In genomic region chr8:95677591-95678023, GRCm38 (mm10) we compare ENCODE assay signal across 8 mouse cellular contexts. TPM values are rescaled to one million over a fixed set of nuclear protein-coding genes. Genes with fewer than 3 reads are reported as not detected.
A peak's percentile ranks its signal among the peaks of the same experiment; 100 is the strongest.
DNase-seq lines count a peak whose midpoint lies in the region; ATAC-seq and TF ChIP-seq lines count a peak whose summit lies in the region.

No protein-coding gene starts in this region.

- H3K9me3 ChIP-seq in heart, embryonic 16.5 days (replicated peaks; ENCODE audit: control insufficient read depth, low read length), result no peaks in the 10 kb centered on the region
- H3K9me3 ChIP-seq in G1E (replicated peaks), result peaks cover 8% of the 10 kb centered on the region
- no peaks in the 10 kb centered on the region for H3K9me3 ChIP-seq in embryonic facial prominence, embryonic 14.5 days (ENCODE audit: control insufficient read depth, low read length)
- no peaks in the 10 kb centered on the region for H3K9me3 ChIP-seq in limb, embryonic 10.5 days (replicated peaks)

- peak; percentile 46 for ATAC-seq in heart, embryonic 16.5 days (replicated peaks; ENCODE audit: extremely low read depth, insufficient read depth, low FRiP score)
- ATAC-seq in G1E (ENCODE audit: extremely low read depth, insufficient number of reproducible peaks, low FRiP score, poor library complexity, severe bottlenecking), result no peak
- peak; percentile 42 for ATAC-seq in embryonic facial prominence, embryonic 14.5 days (ENCODE audit: low read depth)

- no peak for DNase-seq in heart, postnatal 10 days
- peak; percentile 38 for DNase-seq in G1E (ENCODE audit: low spot score)
- DNase-seq in embryonic facial prominence, embryonic 14.5 days (ENCODE audit: low spot score), result no peak
- DNase-seq in limb, embryonic 10.5 days (ENCODE audit: low spot score), result peak; percentile 41
- DNase-seq in ovary, postnatal 36 days (ENCODE audit: low spot score), result no peak
- no peak for DNase-seq in urinary bladder, postnatal 4 days (ENCODE audit: low spot score in 2 of 2)

- no peak for TF ChIP-seq POLR2A in olfactory bulb, adult 2 months (IDR thresholded peaks at IDR 0.05; ENCODE audit: insufficient read depth, low read depth, low read length)

- 2% methylated on average over 28 of the region's 48 CpGs for WGBS in heart, embryonic 16.5 days
- WGBS in embryonic facial prominence, embryonic 14.5 days, result 3% methylated on average over 6 of the region's 48 CpGs
- WGBS in limb, embryonic 10.5 days, result 2% methylated on average over 39 of the region's 48 CpGs
- WGBS in olfactory bulb, adult 2 months, result 2% methylated on average over 47 of the region's 48 CpGs

- intact Hi-C loops in heart, postnatal 10 days (cut with DNase I), result loop anchor here (5.0 kb wide), 1 partner anchor 45 kb away; the partner anchor contains the start of gene Gins3

- H3K4me2 ChIP-seq in heart, embryonic 16.5 days (ENCODE audit: low read depth, low read length), result peak overlapping the region; percentile 98
- peak overlapping the region; percentile 95 for H3K4me2 ChIP-seq in embryonic facial prominence, embryonic 14.5 days (ENCODE audit: low read depth, low read length)

- peaks cover 25% of the 10 kb centered on the region for H3K27me3 ChIP-seq in heart, embryonic 16.5 days (ENCODE audit: control insufficient read depth, insufficient read depth, low read length)
- H3K27me3 ChIP-seq in G1E (ENCODE audit: insufficient read depth, low read length), result peaks cover 36% of the 10 kb centered on the region
- H3K27me3 ChIP-seq in embryonic facial prominence, embryonic 14.5 days (replicated peaks; ENCODE audit: control insufficient read depth, insufficient read depth, low read length), result peaks cover 61% of the 10 kb centered on the region
- H3K27me3 ChIP-seq in limb, embryonic 10.5 days (ENCODE audit: low read depth, poor library complexity, severe bottlenecking), result peaks cover 93% of the 10 kb centered on the region

- H3K4me1 ChIP-seq in heart, embryonic 16.5 days (ENCODE audit: control insufficient read depth, insufficient read depth, low read length), result peaks cover 6% of the 10 kb centered on the region; the same call in 1 of the 2 replicates
- no peaks in the 10 kb centered on the region for H3K4me1 ChIP-seq in G1E (ENCODE audit: insufficient read depth, low read depth, low read length)
- no peaks in the 10 kb centered on the region for H3K4me1 ChIP-seq in embryonic facial prominence, embryonic 14.5 days (ENCODE audit: control insufficient read depth, insufficient read depth, low read length)
- peaks cover 16% of the 10 kb centered on the region for H3K4me1 ChIP-seq in limb, embryonic 10.5 days
- H3K4me1 ChIP-seq in olfactory bulb, adult 2 months (ENCODE audit: control insufficient read depth, insufficient read depth, low read length), result peaks cover 49% of the 10 kb centered on the region

- H3K9ac ChIP-seq in heart, embryonic 16.5 days (ENCODE audit: low read length), result peak overlapping the region; percentile 75
- peak overlapping the region; percentile 57 for H3K9ac ChIP-seq in embryonic facial prominence, embryonic 14.5 days (ENCODE audit: low read depth, low read length)

- H3K27ac ChIP-seq in heart, embryonic 16.5 days (ENCODE audit: low read length), result no peak overlapping the region
- H3K27ac ChIP-seq in embryonic facial prominence, embryonic 14.5 days (replicated peaks; ENCODE audit: low read depth, low read length), result no peak overlapping the region
- H3K27ac ChIP-seq in limb, embryonic 10.5 days, result peak overlapping the region; percentile 65
- peak overlapping the region; percentile 43 for H3K27ac ChIP-seq in olfactory bulb, adult 2 months (ENCODE audit: insufficient read depth, low read depth, low read length)

- no peak for TF ChIP-seq CTCF in G1E (IDR thresholded peaks at IDR 0.05; ENCODE audit: low read depth, low read length)
- TF ChIP-seq CTCF in olfactory bulb, adult 2 months (IDR thresholded peaks at IDR 0.05; ENCODE audit: insufficient read depth, low read depth, low read length), result no peak

- peak overlapping the region; percentile 70 for H3K4me3 ChIP-seq in heart, embryonic 16.5 days (ENCODE audit: low read length)
- no peak overlapping the region for H3K4me3 ChIP-seq in G1E (ENCODE audit: low read depth, low read length)
- peak overlapping the region; percentile 57 for H3K4me3 ChIP-seq in embryonic facial prominence, embryonic 14.5 days (ENCODE audit: low read depth, low read length)
- H3K4me3 ChIP-seq in limb, embryonic 10.5 days, result peak overlapping the region; percentile 63
- peak overlapping the region; percentile 74 for H3K4me3 ChIP-seq in olfactory bulb, adult 2 months (ENCODE audit: insufficient read depth, low read depth, low read length)

- H3K36me3 ChIP-seq in heart, embryonic 16.5 days (ENCODE audit: control insufficient read depth, insufficient read depth), result no peaks in the 10 kb centered on the region
- H3K36me3 ChIP-seq in G1E (replicated peaks), result no peaks in the 10 kb centered on the region
- no peaks in the 10 kb centered on the region for H3K36me3 ChIP-seq in embryonic facial prominence, embryonic 14.5 days (ENCODE audit: control insufficient read depth, insufficient read depth, low read length)
- H3K36me3 ChIP-seq in limb, embryonic 10.5 days, result no peaks in the 10 kb centered on the region

RNA-seq across cellular contexts. Expression of gene Ndrg4, which starts 0.8 kb away (rescaled TPM):
- polyA plus RNA-seq in heart, embryonic 16.5 days (2015; fragmentation: Nextera tagmentation; extraction: Ambion mirVana), result 374 and 395 TPM in 2 replicates
- 100 to 1,000 TPM; 319 to 334 TPM for total RNA-seq in heart, postnatal 10 days (2021)
- total RNA-seq in G1E (2014; fragmentation: Nextera tagmentation) (not detected in 2 replicates), G1E (2017) (0.23 and 0.60 TPM in 2 replicates)
- polyA plus RNA-seq in G1E (2012), result not detected in 2 replicates
- 44.7 and 53.4 TPM in 2 replicates for polyA plus RNA-seq in embryonic facial prominence, embryonic 14.5 days (2014; fragmentation: Nextera tagmentation; extraction: Ambion mirVana)
- 7.6 and 9.7 TPM in 2 replicates for polyA plus RNA-seq in limb, embryonic 10.5 days (2016; fragmentation: Nextera tagmentation; extraction: Ambion mirVana)
- 472 and 1,489 TPM in 2 replicates for polyA plus RNA-seq in olfactory bulb, adult 2 months (2012; ENCODE audit: insufficient read depth, insufficient read length, low replicate concordance, missing spikeins)

RNA-seq across cellular contexts. Expression of gene Setd6, which starts 38.1 kb away (rescaled TPM):
- 16.5 and 17.3 TPM in 2 replicates for polyA plus RNA-seq in heart, embryonic 16.5 days (2015; fragmentation: Nextera tagmentation; extraction: Ambion mirVana)
- total RNA-seq in heart, postnatal 10 days (2021), result 10 to 100 TPM; 10.2 to 12.5 TPM
- total RNA-seq in G1E (2014; fragmentation: Nextera tagmentation), result 48.5 and 68.4 TPM in 2 replicates
- total RNA-seq in G1E (2017), result 42.2 and 48.3 TPM in 2 replicates
- 14.9 and 19.0 TPM in 2 replicates for polyA plus RNA-seq in G1E (2012)
- 16.7 and 16.8 TPM in 2 replicates for polyA plus RNA-seq in embryonic facial prominence, embryonic 14.5 days (2014; fragmentation: Nextera tagmentation; extraction: Ambion mirVana)
- 16.7 and 22.6 TPM in 2 replicates for polyA plus RNA-seq in limb, embryonic 10.5 days (2016; fragmentation: Nextera tagmentation; extraction: Ambion mirVana)
- polyA plus RNA-seq in olfactory bulb, adult 2 months (2012; ENCODE audit: insufficient read depth, insufficient read length, low replicate concordance, missing spikeins), result not detected in 2 replicates

RNA-seq across cellular contexts. Expression of gene Gins3, which starts 44.4 kb away (rescaled TPM):
- 13.4 and 13.8 TPM in 2 replicates for polyA plus RNA-seq in heart, embryonic 16.5 days (2015; fragmentation: Nextera tagmentation; extraction: Ambion mirVana)
- 1 to 10 TPM; 1.9 to 2.8 TPM for total RNA-seq in heart, postnatal 10 days (2021)
- 30.8 and 32.5 TPM in 2 replicates for total RNA-seq in G1E (2014; fragmentation: Nextera tagmentation)
- total RNA-seq in G1E (2017), result 32.6 and 32.9 TPM in 2 replicates
- 9.2 and 9.5 TPM in 2 replicates for polyA plus RNA-seq in G1E (2012)
- polyA plus RNA-seq in embryonic facial prominence, embryonic 14.5 days (2014; fragmentation: Nextera tagmentation; extraction: Ambion mirVana), result 14.3 and 16.4 TPM in 2 replicates
- polyA plus RNA-seq in limb, embryonic 10.5 days (2016; fragmentation: Nextera tagmentation; extraction: Ambion mirVana), result 27.9 and 32.1 TPM in 2 replicates
- polyA plus RNA-seq in olfactory bulb, adult 2 months (2012; ENCODE audit: insufficient read depth, insufficient read length, low replicate concordance, missing spikeins), result not detected in 2 replicates

Comparison
In these comparisons a context has a peak if more than half of its experiments do, and no peak if none do; other contexts are left out.
1. H3K27ac ChIP-seq: peak in limb, embryonic 10.5 days (single experiment) and olfactory bulb, adult 2 months (single experiment); none in heart, embryonic 16.5 days (single experiment) and embryonic facial prominence, embryonic 14.5 days (single experiment).
2. DNase-seq: peak in G1E (single experiment) and limb, embryonic 10.5 days (single experiment); none in heart, postnatal 10 days (0 of 2), embryonic facial prominence, embryonic 14.5 days (single experiment), ovary, postnatal 36 days (single experiment) and urinary bladder, postnatal 4 days (0 of 2).
3. RNA of gene Setd6, which starts 38.1 kb away (polyA plus RNA-seq): 16.7 to 16.8 TPM in embryonic facial prominence, embryonic 14.5 days, 16.7 to 22.6 TPM in limb, embryonic 10.5 days, 16.5 to 17.3 TPM in heart, embryonic 16.5 days and 14.9 to 19.0 TPM in G1E; not detected in olfactory bulb, adult 2 months; every median in the first group is over 10 times any median in the second.